Mouse (Mus musculus) kidney, adult 18-20 months (tissue): ENCODE results near the gene 2610042L04Rik.
"Not testable (repeated sequence)": the region's sequence is repeated elsewhere in the genome, so short reads cannot be mapped to it uniquely, and the experiment has no call there.

Source experiments
- DNase-seq: peaks from one replicate; pipeline ENCODE4 v3.0.0; 2021

Gene 2610042L04Rik

GRCm38 (mm10) chr14:4334476-4335080, at the start of gene 2610042L04Rik:
2610042L04Rik (plus strand) TSS chr14:4334763.
- DNase-seq, result not testable (repeated sequence)

- DNase-seq, result not testable (repeated sequence)
Observed at GRCm38 (mm10) chr14:4316983-4317382, 17.6 kb upstream of the 2610042L04Rik start, which contains the start of gene Gm3149. Gm3149 (plus strand) TSS chr14:4317283.

GRCm38 (mm10) chr14:4335506-4335905, 943 bp downstream of the 2610042L04Rik start:
- DNase-seq, result not testable (repeated sequence)

- DNase-seq, result not testable (repeated sequence)
Observed at GRCm38 (mm10) chr14:4368991-4369390, 34.4 kb downstream of the 2610042L04Rik start.

GRCm38 (mm10) chr14:4369691-4370090, 35.1 kb downstream of the 2610042L04Rik start:
- DNase-seq, result not testable (repeated sequence)

GRCm38 (mm10) chr14:4377871-4378270, 43.3 kb downstream of the 2610042L04Rik start:
- DNase-seq, result not testable (repeated sequence)

- not testable (repeated sequence) for DNase-seq
Observed at GRCm38 (mm10) chr14:4385606-4386005, 51.0 kb downstream of the 2610042L04Rik start.

GRCm38 (mm10) chr14:4392841-4393530, 58.4 kb downstream of the 2610042L04Rik start:
- DNase-seq, result not testable (repeated sequence)

- DNase-seq, result not testable (repeated sequence)
Observed at GRCm38 (mm10) chr14:4397226-4397625, 62.7 kb downstream of the 2610042L04Rik start, which contains the start of gene Gm3159. Gm3159 (plus strand) TSS chr14:4397526.

GRCm38 (mm10) chr14:4398624-4399023, 64.1 kb downstream of the 2610042L04Rik start:
- not testable (repeated sequence) for DNase-seq

- not testable (repeated sequence) for DNase-seq
Observed at GRCm38 (mm10) chr14:4400115-4400789, 65.7 kb downstream of the 2610042L04Rik start.

- not testable (repeated sequence) for DNase-seq
Observed at GRCm38 (mm10) chr14:4401245-4401644, 66.7 kb downstream of the 2610042L04Rik start.

GRCm38 (mm10) chr14:4403840-4404239, 69.3 kb downstream of the 2610042L04Rik start:
- DNase-seq, result not testable (repeated sequence)
